31 mouse cellular contexts compared by ENCODE assay signal in genomic region chr1:121462643-121463042, GRCm38 (mm10). TPM values are rescaled to one million over a fixed set of nuclear protein-coding genes. Genes with fewer than 3 reads are reported as not detected.
DNase-seq lines count a peak whose midpoint lies in the region; ATAC-seq and TF ChIP-seq lines count a peak whose summit lies in the region.
"Had no signal": no experiment of that assay in that cellular context is flagged by ENCODE, and none has a peak within 500 bp of the region (broad histone marks: within the 10 kb centered on the region; RNA-seq: fewer than 3 reads in every experiment).

No protein-coding gene starts in this region.

- TF ChIP-seq POLR2A in spleen, adult 2 months (IDR thresholded peaks at IDR 0.05; ENCODE audit: low read depth, low read length): no peak

- H3K27ac ChIP-seq in spleen, adult 2 months (ENCODE audit: insufficient read depth, low read length): peak overlapping the region; percentile 65
- H3K27ac ChIP-seq: embryonic facial prominence, embryonic 13.5 days; forebrain, embryonic 12.5 days; heart, embryonic 15.5 days; hindbrain, embryonic 13.5 days; left cerebral cortex, adult 2 months; limb, embryonic 15.5 days; neural tube, embryonic 12.5 days had no signal

- no peaks in the 10 kb centered on the region for H3K27me3 ChIP-seq in spleen, adult 2 months (ENCODE audit: control insufficient read depth, insufficient read depth, low read length)
- H3K27me3 ChIP-seq: embryonic facial prominence, embryonic 13.5 days; forebrain, embryonic 12.5 days; heart, embryonic 15.5 days; hindbrain, embryonic 13.5 days; limb, embryonic 15.5 days; neural tube, embryonic 12.5 days had no signal

- H3K4me1 ChIP-seq in spleen, adult 2 months (ENCODE audit: control insufficient read depth, insufficient read depth, insufficient read length): peaks cover 16% of the 10 kb centered on the region; the same call in 1 of the 2 replicates
- H3K4me1 ChIP-seq: forebrain, embryonic 12.5 days; heart, embryonic 15.5 days; hindbrain, embryonic 13.5 days; limb, embryonic 15.5 days; neural tube, embryonic 12.5 days had no signal

- peaks cover 4% of the 10 kb centered on the region; the same call in 1 of the 2 replicates for H3K36me3 ChIP-seq in spleen, adult 2 months (ENCODE audit: control insufficient read depth, insufficient read depth, low read length)

- WGBS in spleen, adult 2 months: 83% methylated on average over 1 of the region's 1 CpGs

- peak; percentile 38 for DNase-seq in adrenal gland, adult 2 months
- no peak for DNase-seq in adrenal gland, adult 18-20 months (ENCODE audit: low spot score in 2 of 2)
- no peak for DNase-seq in spleen, adult 2 months (ENCODE audit: low read depth in 1 of 2, low spot score in 2 of 2)
- no peak for DNase-seq in spleen, postnatal 4 days (ENCODE audit: low spot score in 2 of 2)
- DNase-seq in ovary, adult 18-20 months (ENCODE audit: low spot score): no peak
- DNase-seq in kidney, postnatal 36 days: no peak
- DNase-seq: adrenal gland, adult 8-10 months; cerebellum, adult 11 months; cerebellum, postnatal 14 days; embryo, embryonic 11 days; gastrocnemius, postnatal 36 days; heart, postnatal 36 days; kidney, postnatal 25 days; left cerebral cortex, postnatal 4 days; lung, adult 18-20 months; lung, postnatal 10 days; midbrain, embryonic 14.5 days; retina, postnatal 1 day; right cerebral cortex, postnatal 25 days; thymus, adult 2 months; thymus, postnatal 4 days had no signal

- TF ChIP-seq CTCF in spleen, adult 2 months (IDR thresholded peaks at IDR 0.05; ENCODE audit: extremely low read depth, insufficient read depth, insufficient read length, insufficient replicate concordance): no peak

- H3K4me3 ChIP-seq in spleen, adult 2 months (ENCODE audit: extremely low read depth, insufficient read depth, insufficient read length): no peak overlapping the region
- H3K4me3 ChIP-seq: embryonic facial prominence, embryonic 13.5 days; erythroblast, embryonic 14.5 days; forebrain, embryonic 12.5 days; heart, embryonic 15.5 days; hindbrain, embryonic 13.5 days; left cerebral cortex, adult 2 months; limb, embryonic 15.5 days; neural tube, embryonic 12.5 days had no signal

- 0 out of 2 replicates have a peak, but pooled peaks have one; percentile 16 for ATAC-seq in monocyte, adult 5-6 weeks (replicated peaks; ENCODE audit: insufficient number of reproducible peaks, low FRiP score, low TSS enrichment, poor library complexity, severe bottlenecking)
- ATAC-seq: CD4-positive, CD25-positive, alpha-beta regulatory T cell, adult 4 months had no signal

RNA-seq across cellular contexts. Expression of gene Ccdc93, which starts 31.8 kb away (rescaled TPM):
- total RNA-seq in adrenal gland, adult 2 months (2021): 10 to 100 TPM; 21.7 to 22.2 TPM
- polyA plus RNA-seq in adrenal gland, adult 2 months (2012; rRNA removed): 3.8 and 4.6 TPM in 2 replicates
- total RNA-seq in adrenal gland, adult 18-20 months (2021): 10 to 100 TPM; 22.9 to 23.5 TPM
- polyA plus RNA-seq in spleen, adult 2 months (2012; rRNA removed): 6.0 and 7.2 TPM in 2 replicates
- total RNA-seq in monocyte, adult 5-6 weeks (2017): 23.2 to 40.6 TPM (median 27.7 TPM) in 3 replicates
